Mouse (Mus musculus) intestine, embryonic 16.5 days (tissue): ENCODE data around the gene Six6. TPM values are rescaled to one million over a fixed set of nuclear protein-coding genes. Genes with fewer than 3 reads are reported as not detected.

Experiments used
- ATAC-seq: fragments of 200-750 bp; cut with Nextera tagmentation; 2 replicates; pipeline ENCODE4 v1.8.0; 2017; ENCODE audit warnings: moderate TSS enrichment, moderate library complexity
- H3K27ac ChIP-seq: fragments of 300-500 bp; sonication (generic); 2 replicates; pipeline ENCODE4 v1.5.1; 2014; ENCODE audit warnings: mild to moderate bottlenecking, low read length
- H3K27me3 ChIP-seq: fragments of 300-500 bp; sonication (generic); replicated peaks from 2 replicates; pipeline ENCODE4 v1.6.1; 2014; ENCODE audit warnings: low read length, control low read depth, mixed read lengths; ENCODE audit not compliant: control insufficient read depth, insufficient read depth
- H3K36me3 ChIP-seq: fragments of 300-500 bp; sonication (generic); 2 replicates; pipeline ENCODE4 v1.6.1; 2014; ENCODE audit warnings: low read length, control low read depth; ENCODE audit not compliant: control insufficient read depth, insufficient read depth
- H3K4me1 ChIP-seq: fragments of 300-500 bp; sonication (generic); 2 replicates; pipeline ENCODE4 v1.6.1; 2014; ENCODE audit warnings: low read length, control low read depth, mixed read lengths; ENCODE audit not compliant: control insufficient read depth, insufficient read depth
- H3K4me2 ChIP-seq: fragments of 300-500 bp; sonication (generic); 2 replicates; pipeline ENCODE4 v1.6.1; 2014; ENCODE audit warnings: low read depth, low read length, control low read depth
- H3K4me3 ChIP-seq: fragments of 300-500 bp; sonication (generic); 2 replicates; pipeline ENCODE4 v1.5.1; 2014; ENCODE audit warnings: mild to moderate bottlenecking, low read length
- H3K9ac ChIP-seq: fragments of 300-500 bp; sonication (generic); 2 replicates; pipeline ENCODE4 v1.6.1; 2014; ENCODE audit warnings: low read depth, low read length
- H3K9me3 ChIP-seq: fragments of 300-500 bp; sonication (generic); 2 replicates; pipeline ENCODE4 v1.6.1; 2016; ENCODE audit warnings: low read length, control low read depth; ENCODE audit not compliant: control insufficient read depth
- WGBS: fragments of 180-500 bp; shearing (Covaris S2); extraction: QIAGEN DNeasy Blood & Tissue Kit; methylation state at CpG from one replicate; pipeline ENCODE4 v1.1.7; 2014; 5-methylcytosine and 5-hydroxymethylcytosine counted together
- polyA plus RNA-seq: library from polyadenylated mRNA; unstranded; fragments of >200 nt; fragmentation: Nextera tagmentation; extraction: Ambion mirVana; gene quantifications from 2 replicates; pipeline ENCODE4 v1.2.1, GENCODE M21; 2015

The Six6 gene
- not detected in 2 replicates for polyA plus RNA-seq

DNA sequence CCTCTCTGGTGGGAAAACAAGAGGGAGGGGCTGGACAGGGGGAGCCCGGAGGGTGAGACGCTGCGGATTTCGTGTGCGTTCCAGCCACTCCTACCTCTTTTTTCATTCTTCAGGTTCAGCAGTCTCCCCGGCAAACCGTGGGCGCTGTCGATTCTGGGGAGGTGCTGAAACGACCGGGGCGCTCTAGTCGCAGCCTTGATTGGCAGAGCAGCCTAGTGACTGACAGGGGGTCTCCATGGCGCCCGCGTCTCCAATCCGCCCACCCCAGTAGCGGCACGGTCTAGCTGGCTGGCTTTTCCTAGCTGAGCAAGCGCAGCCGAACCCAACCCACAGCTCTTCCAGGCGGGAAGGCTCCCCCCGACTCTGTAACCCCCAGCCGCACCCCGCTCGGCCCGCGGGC is at the start of gene Six6:
Gene Six6, plus strand, starts transcription at position 277 of the 400 bp plus-strand sequence.
- Histone ChIP-seq H3K27ac (no peak within 1 kb of the TSS), H3K27me3 (peaks cover 69% of the 10 kb centered on the region), H3K4me3 (0 out of 2 replicates have a peak within 1 kb of the TSS, but pooled peaks have one; percentile 2), H3K9ac (no peak within 1 kb of the TSS), H3K9me3 (no peaks in the 10 kb centered on the region), H3K4me1 (peaks cover 4% of the 10 kb centered on the region), H3K36me3 (no peaks in the 10 kb centered on the region), H3K4me2 (peak within 1 kb of the TSS; percentile 22; the same call in 1 of the 2 replicates)
- ATAC-seq: no peak
- under 1% methylated on average over 28 of the region's 28 CpGs for WGBS

DNA sequence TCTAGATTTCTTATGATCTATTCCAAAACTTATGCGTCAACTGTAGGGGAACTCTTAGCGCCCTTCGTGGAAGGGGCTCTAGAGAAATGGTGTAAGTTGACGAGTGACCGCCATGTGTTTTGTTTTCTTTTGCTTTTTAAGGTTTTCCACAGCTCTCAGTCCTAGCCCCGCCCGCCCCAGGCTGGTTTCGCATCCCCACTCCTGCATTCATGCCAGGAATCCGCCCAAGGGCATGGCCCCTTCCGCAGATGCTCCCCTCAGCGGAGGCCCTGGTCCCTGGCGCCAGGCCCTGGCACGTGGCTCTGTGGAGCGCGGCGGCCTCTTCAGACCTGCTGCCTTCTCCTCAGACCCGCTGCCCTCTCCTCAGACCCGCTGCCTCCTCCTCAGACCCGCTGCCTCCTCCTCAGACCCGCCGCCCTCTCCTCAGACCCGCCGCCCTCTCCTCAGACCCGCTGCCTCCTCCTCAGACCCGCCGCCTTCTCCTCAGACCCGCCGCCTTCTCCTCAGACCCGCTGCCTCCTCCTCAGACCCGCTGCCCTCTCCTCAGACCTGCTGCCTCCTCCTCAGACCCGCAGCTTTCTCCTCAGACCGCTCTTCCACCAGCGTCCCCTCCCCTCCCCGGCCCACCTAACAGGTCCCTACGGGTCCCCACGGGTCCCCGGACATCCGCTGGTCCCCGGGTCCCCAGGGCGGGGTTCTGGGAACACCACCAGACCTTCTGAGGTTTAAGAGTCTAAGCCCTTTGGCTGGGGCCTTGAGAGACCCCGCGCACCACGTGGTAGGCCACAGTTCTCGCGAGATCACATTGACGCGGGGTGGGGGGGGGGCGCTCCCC is 22.3 kb upstream of the Six6 start:
- Histone ChIP-seq H3K36me3 (no peaks in the 10 kb centered on the region), H3K4me2 (peak overlapping the region; percentile 55), H3K4me3 (peak overlapping the region; percentile 34), H3K27me3 (peaks cover 9% of the 10 kb centered on the region), H3K9me3 (no peaks in the 10 kb centered on the region), H3K9ac (peak overlapping the region; percentile 56), H3K4me1 (no peaks in the 10 kb centered on the region), H3K27ac (no peak overlapping the region)
- ATAC-seq: no peak
- WGBS: 15% methylated on average over 48 of the region's 48 CpGs

DNA sequence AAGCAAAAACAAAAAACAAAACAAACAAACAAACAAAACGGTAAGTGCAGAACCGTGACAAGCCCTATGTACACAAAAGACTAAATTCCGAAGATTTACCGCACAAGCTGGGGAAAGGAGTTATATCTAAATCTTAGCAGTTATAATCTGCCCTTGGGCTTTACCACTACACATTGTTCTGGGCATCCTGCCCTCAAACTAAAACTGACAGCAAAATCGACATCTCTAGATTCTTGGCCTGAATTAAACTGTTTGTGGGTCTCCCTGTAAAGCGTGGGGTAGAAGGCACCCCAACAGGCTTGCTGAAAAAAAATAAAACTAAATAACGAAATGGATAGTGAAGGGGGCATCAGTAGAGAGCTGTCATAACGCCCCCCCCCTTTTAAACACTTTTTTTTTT is 2.9 kb upstream of the Six6 start:
- Histone ChIP-seq H3K27ac (no peak overlapping the region), H3K9me3 (no peaks in the 10 kb centered on the region), H3K4me3 (no peak overlapping the region), H3K4me1 (peaks cover 4% of the 10 kb centered on the region), H3K36me3 (no peaks in the 10 kb centered on the region), H3K9ac (no peak overlapping the region), H3K27me3 (peaks cover 51% of the 10 kb centered on the region), H3K4me2 (no peak overlapping the region)
- WGBS: 30% methylated on average over 8 of the region's 8 CpGs
- no peak for ATAC-seq

DNA sequence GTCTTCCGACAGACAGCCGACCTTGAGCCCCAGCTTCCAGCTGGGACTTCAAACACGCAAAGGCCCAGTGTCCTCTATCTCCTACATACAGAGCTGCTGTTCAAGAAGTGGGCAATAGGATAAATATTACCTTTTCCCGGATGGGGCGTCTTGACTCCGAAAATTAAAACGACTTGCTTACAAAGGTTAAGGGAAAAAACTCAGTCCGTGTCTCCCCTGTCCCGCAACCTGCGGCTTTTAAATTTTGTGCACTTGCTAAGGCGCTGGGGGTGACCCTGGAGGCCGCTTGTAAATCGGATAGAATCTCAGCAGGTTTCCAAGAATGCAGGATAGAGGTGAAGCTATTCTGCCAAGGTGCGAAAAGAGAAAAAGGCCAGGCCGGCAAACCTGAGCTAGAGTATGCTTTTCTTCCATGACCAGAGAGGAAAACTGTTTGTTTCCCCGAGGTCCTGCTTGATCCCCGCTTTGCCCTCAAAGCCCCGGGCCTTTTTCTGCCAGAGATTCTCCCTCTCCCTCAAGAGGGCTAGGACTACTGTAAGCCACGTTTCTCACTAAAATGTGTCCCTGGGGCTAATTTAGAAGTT is 2.1 kb upstream of the Six6 start:
- Histone ChIP-seq H3K9me3 (no peaks in the 10 kb centered on the region), H3K4me1 (peaks cover 4% of the 10 kb centered on the region), H3K27ac (no peak overlapping the region), H3K4me3 (no peak overlapping the region), H3K9ac (no peak overlapping the region), H3K27me3 (peaks cover 57% of the 10 kb centered on the region), H3K4me2 (no peak overlapping the region), H3K36me3 (no peaks in the 10 kb centered on the region)
- ATAC-seq: no peak
- 4% methylated on average over 19 of the region's 19 CpGs for WGBS

DNA sequence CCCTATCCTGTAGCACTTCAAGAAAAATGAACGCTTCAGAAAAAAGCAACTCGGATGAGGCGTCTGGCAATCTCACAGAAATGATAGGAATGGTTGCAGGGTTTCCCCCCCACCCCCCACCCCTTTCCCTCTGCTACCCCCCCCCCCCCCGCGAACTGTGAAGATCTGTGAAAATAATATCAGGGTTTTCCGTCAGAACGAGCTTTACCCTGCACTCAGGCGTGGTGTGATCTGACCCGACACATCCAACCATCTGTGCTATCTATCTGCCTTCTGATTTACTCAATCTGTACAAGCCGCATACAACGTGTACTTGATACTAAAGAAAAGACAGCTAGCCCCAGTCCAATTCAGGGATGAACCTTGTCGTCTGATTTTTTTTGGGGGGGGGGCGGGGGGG is 1.5 kb upstream of the Six6 start:
- Histone ChIP-seq H3K9me3 (no peaks in the 10 kb centered on the region), H3K27me3 (peaks cover 57% of the 10 kb centered on the region), H3K4me1 (peaks cover 4% of the 10 kb centered on the region), H3K4me2 (no peak overlapping the region), H3K4me3 (no peak overlapping the region), H3K36me3 (no peaks in the 10 kb centered on the region), H3K27ac (no peak overlapping the region), H3K9ac (no peak overlapping the region)
- ATAC-seq: no peak
- WGBS: 7% methylated on average over 13 of the region's 13 CpGs

DNA sequence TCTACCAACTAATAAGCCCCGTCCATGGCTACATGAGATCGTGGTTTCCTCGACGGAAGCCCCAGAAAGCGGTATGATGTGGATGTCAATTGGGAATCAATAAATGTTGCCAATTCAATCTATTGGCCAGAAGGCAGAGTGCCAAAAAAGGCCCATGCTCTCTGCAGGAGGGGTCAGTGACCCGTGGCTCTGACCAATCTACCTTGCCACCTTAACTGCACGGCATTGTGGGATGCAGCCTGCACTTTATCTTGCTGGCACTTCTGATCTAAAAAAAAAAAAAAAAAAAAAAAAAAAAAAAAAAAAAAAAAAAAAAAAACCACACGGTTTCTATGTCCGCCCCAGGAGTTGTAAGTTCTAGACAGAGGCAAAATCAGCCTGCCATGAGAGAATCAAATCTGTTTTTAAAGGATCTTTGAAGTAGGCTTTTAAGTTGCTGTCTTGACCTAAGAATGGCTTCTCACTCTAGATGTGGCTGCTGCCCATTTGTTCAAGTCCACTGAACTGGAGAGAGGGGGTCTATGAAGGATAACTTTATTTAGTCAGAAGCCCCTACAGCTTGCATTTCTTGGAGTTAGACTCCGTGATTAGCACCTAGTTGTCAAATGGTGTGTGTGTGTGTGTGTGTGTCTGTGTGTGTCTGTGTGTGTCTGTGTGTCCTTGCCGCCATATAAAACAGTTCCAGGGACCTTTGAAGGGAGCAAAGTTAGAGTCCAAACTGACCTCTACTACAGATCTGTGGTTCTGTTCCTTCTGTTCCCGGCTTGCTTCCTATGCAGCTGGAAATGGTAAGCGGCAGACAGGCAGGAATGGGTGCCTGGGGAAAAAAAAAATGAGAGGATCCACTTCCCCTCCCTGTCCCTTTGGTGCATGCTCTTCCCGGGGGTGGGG is 847 bp upstream of the Six6 start:
- H3K27me3 ChIP-seq: peaks cover 62% of the 10 kb centered on the region
- no peak overlapping the region for H3K9ac ChIP-seq
- ATAC-seq: no peak
- H3K4me1 ChIP-seq: peaks cover 4% of the 10 kb centered on the region
- H3K27ac ChIP-seq: no peak overlapping the region
- no peak overlapping the region for H3K4me3 ChIP-seq
- 4% methylated on average over 14 of the region's 14 CpGs for WGBS
- H3K9me3 ChIP-seq: no peaks in the 10 kb centered on the region
- no peaks in the 10 kb centered on the region for H3K36me3 ChIP-seq
- H3K4me2 ChIP-seq: no peak overlapping the region

DNA sequence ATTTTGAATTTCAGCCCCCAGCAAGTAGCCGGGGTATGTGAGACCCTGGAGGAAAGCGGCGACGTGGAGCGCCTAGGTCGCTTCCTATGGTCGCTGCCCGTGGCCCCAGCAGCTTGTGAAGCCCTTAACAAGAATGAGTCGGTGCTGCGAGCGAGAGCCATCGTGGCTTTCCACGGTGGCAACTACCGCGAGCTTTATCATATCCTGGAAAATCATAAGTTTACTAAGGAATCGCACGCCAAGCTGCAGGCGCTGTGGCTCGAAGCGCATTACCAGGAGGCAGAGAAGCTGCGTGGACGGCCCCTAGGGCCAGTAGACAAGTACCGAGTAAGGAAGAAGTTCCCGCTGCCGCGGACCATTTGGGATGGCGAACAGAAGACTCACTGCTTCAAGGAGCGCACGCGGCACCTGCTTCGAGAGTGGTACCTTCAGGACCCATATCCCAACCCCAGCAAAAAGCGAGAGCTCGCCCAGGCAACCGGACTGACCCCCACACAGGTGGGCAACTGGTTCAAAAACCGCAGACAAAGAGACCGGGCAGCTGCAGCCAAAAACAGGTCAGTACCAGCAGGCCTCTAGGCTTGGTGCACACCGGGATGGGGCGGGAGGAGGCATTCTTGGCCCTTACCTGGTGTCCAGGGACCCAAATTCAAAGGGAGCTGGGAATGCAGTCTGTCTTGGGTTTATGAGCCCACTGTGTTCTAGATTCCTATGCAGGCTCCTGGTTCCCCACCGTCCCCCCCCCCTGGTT is 554 bp downstream of the Six6 start, which contains the start of gene 4930447C04Rik:
Gene 4930447C04Rik, minus strand, starts transcription at position 704 of the 751 bp plus-strand sequence.
- Histone ChIP-seq H3K4me2 (peak within 1 kb of the TSS; percentile 22; the same call in 1 of the 2 replicates), H3K27me3 (peaks cover 76% of the 10 kb centered on the region), H3K27ac (no peak within 1 kb of the TSS), H3K4me3 (0 out of 2 replicates have a peak within 1 kb of the TSS, but pooled peaks have one; percentile 2), H3K4me1 (peaks cover 8% of the 10 kb centered on the region), H3K36me3 (no peaks in the 10 kb centered on the region), H3K9me3 (no peaks in the 10 kb centered on the region), H3K9ac (no peak within 1 kb of the TSS)
- ATAC-seq: no peak
- 1% methylated on average over 39 of the region's 39 CpGs for WGBS

DNA sequence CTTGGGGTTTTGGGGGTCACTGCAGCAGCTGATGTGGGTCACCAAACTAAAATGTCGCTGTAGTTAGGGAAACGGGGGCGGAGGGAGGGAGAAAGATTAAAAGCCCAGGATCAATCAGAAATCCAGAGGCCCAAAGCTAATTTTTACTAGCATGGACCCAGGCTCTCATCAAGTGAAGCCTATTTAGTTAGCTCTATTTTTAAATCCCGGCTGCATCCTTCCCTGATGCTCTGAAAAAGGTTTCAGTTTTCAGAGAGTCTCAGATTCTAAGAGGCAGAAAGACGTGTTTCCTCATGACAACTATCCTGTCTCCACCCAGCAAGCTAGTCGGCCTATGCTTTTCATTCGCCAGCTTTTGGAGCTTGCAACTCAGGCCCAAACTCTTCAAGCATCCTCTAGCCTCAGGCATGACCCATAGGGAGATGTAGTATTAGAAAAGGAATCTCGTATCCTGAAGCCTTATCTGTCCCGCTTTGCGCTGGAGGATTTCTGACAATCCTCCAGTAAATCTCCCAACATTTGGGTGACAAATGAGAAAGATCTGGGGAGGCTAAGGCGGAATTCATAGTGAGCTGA is 1.2 kb downstream of the Six6 start:
- Histone ChIP-seq H3K27me3 (peaks cover 78% of the 10 kb centered on the region), H3K9ac (no peak overlapping the region), H3K4me3 (no peak overlapping the region), H3K27ac (no peak overlapping the region), H3K9me3 (no peaks in the 10 kb centered on the region), H3K4me2 (no peak overlapping the region), H3K36me3 (no peaks in the 10 kb centered on the region), H3K4me1 (peaks cover 15% of the 10 kb centered on the region)
- ATAC-seq: no peak
- 5% methylated on average over 11 of the region's 11 CpGs for WGBS
